Mouse (Mus musculus): ENCODE results near the gene Bcl2l15. TPM values are rescaled to one million over a fixed set of nuclear protein-coding genes. Genes with fewer than 3 reads are reported as not detected.

Bcl2l15 gene
- total and polyA plus RNA-seq, 3 experiments = 0.11 TPM; not detected in 2

DNA sequence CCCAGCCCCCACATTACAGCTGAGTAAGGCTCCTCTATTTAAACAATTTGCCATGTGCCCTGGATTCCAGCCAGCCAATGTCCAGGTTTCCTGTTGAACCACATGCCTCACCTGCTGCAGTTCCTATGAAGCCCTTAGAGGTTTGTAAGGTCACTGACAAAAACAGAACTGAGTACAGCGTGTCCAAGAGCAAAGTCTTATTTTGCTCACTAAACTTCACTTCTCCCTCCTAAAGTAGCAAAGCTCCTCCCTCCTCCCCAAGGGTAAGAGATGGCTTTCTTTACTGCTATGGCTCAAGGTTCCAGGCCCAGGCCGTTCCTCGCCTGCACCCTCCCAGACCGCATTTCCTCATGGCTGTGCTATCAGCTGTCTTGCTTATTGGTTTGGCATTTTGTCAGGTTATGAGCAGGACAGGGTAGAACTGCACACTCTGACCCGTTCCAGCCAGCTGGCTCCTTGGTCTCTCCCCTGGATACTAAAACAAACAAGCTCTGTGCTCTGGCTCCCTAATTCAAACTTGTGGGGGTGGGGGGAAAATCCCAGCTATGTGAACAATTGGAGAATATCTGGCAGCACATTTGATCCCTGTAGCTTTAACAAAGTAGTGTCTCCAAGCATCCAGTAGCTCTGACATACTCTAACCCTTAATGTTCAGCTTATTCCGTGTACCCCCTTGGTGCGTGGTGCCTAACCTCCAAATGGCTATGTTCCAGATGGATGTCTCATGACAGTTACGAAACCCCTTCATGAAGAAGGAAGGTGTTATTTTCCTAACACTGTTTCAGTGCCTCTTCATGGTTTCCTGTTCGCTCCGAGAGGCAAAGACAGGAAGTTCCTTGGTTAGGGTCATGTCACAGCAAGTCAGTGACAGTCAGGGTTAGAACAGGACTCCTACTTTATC, 30.5 kb upstream of the Bcl2l15 start (continued):
- TF ChIP-seq GATA1 (IDR thresholded peaks at IDR 0.05; ENCODE audit: low read depth, low read length) (peak; percentile 42), ETS1 (IDR thresholded peaks at IDR 0.05; ENCODE audit: low read depth, low read length) (peak; percentile 97), POLR2AphosphoS2 (IDR thresholded peaks at IDR 0.05; ENCODE audit: low read length) (peak; percentile 68; the same call in 1 of the 2 replicates), MAZ (IDR thresholded peaks at IDR 0.05; ENCODE audit: low read depth, low read length) (peak; percentile 85; the same call in 1 of the 2 replicates), HCFC1 (IDR thresholded peaks at IDR 0.05; ENCODE audit: low read depth, low read length) (no peak), GABPA (IDR thresholded peaks at IDR 0.05; ENCODE audit: low read depth, low read length) (no peak), TBP (IDR thresholded peaks at IDR 0.05; ENCODE audit: low read depth, low read length) (0 out of 2 replicates have a peak, but pooled peaks have one; percentile 56), UBTF (IDR thresholded peaks at IDR 0.05; ENCODE audit: borderline replicate concordance, insufficient read depth, low read depth, low read length) (no peak)

DNA sequence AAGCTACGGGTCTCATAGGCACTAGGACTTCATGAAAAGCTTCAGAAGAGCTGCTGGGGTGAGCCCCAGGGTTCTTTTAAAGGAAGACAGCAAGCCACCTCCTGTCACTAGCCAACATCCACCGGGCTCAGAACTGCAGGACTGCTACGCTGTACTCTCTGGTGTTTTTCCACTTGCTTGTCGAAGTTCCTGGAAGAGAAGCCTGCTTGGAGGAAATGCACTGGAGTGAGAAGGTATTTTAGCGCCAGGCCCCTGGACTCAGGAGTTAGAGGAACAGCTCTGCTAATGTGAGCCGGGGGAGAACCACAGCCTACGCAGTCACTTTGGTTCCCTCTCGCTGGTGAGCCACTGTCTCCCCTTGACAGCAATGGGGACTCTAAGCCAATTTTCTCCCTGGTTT, 29.5 kb upstream of the Bcl2l15 start:
- Histone ChIP-seq H3K36me3 (ENCODE audit: control insufficient read depth in 1 of 2, insufficient read depth in 2 of 2, low read length in 2 of 2) (peaks cover 0 to 47% of the 10 kb centered on the region in 2 experiments), H3K27me3 (ENCODE audit: control insufficient read depth in 1 of 2, insufficient read depth in 2 of 2, low read length in 2 of 2) (no peaks in the 10 kb centered on the region), H3K4me1 (ENCODE audit: control insufficient read depth in 1 of 2, insufficient read depth in 2 of 2, low read length in 2 of 2) (peaks cover 28 to 44% of the 10 kb centered on the region in 2 experiments), H3K27ac (ENCODE audit: control insufficient read depth, low read depth, low read length) (peak overlapping the region; percentile 74), H3K79me2 (ENCODE audit: control insufficient read depth, insufficient read depth, low read length, poor library complexity) (peaks cover 4% of the 10 kb centered on the region), H3K4me3 (ENCODE audit: control insufficient read depth in 1 of 2, insufficient read depth in 1 of 2, low read depth in 2 of 2, low read length in 2 of 2) (no peak overlapping the region), H3K9ac (ENCODE audit: control insufficient read depth, low read depth, low read length, poor library complexity, severe bottlenecking) (no peak overlapping the region), H3K9me3 (replicated peaks; ENCODE audit: insufficient read depth, low read length) (no peaks in the 10 kb centered on the region)
- DNase-seq (ENCODE audit: low read depth, low spot score) = peak; percentile 12
- no peak for TF ChIP-seq MYC (IDR thresholded peaks at IDR 0.05; ENCODE audit: low read depth, low read length)
- no peak for TF ChIP-seq JUND (IDR thresholded peaks at IDR 0.05; ENCODE audit: low read depth, low read length)
- TF ChIP-seq MXI1 (IDR thresholded peaks at IDR 0.05; ENCODE audit: low read depth, low read length) = no peak
- TF ChIP-seq MAZ (IDR thresholded peaks at IDR 0.05; ENCODE audit: low read depth, low read length) = no peak
- TF ChIP-seq TBP (IDR thresholded peaks at IDR 0.05; ENCODE audit: low read depth, low read length) = no peak
- no peak for TF ChIP-seq POLR2AphosphoS5 (IDR thresholded peaks at IDR 0.05; ENCODE audit: borderline replicate concordance, low read depth, low read length)
- TF ChIP-seq ETS1 (IDR thresholded peaks at IDR 0.05; ENCODE audit: low read depth, low read length) = no peak
- TF ChIP-seq ZMIZ1 (IDR thresholded peaks at IDR 0.05; ENCODE audit: low read depth, low read length) = no peak
- no peak for TF ChIP-seq EP300 (IDR thresholded peaks at IDR 0.05; ENCODE audit: low read depth in 1 of 2, low read length in 2 of 2)
- no peak for TF ChIP-seq USF1 (IDR thresholded peaks at IDR 0.05; ENCODE audit: low read depth, low read length)
- TF ChIP-seq TCF12 (IDR thresholded peaks at IDR 0.05; ENCODE audit: low read depth, low read length) = no peak
- TF ChIP-seq ZKSCAN1 (IDR thresholded peaks at IDR 0.05; ENCODE audit: low read depth, low read length) = no peak
- TF ChIP-seq ZC3H11A (IDR thresholded peaks at IDR 0.05; ENCODE audit: low read depth, low read length) = no peak
- TF ChIP-seq NELFE (IDR thresholded peaks at IDR 0.05; ENCODE audit: low read depth, low read length) = no peak
- no peak for TF ChIP-seq CTCF (IDR thresholded peaks at IDR 0.05 in 2 of 3, conservative IDR thresholded peaks at IDR 0.05 in 1 of 3; ENCODE audit: control insufficient read depth in 1 of 3, insufficient read depth in 1 of 3, low read depth in 2 of 3, low read length in 3 of 3, poor library complexity in 1 of 3, severe bottlenecking in 1 of 3)
- TF ChIP-seq KAT2A (conservative IDR thresholded peaks at IDR 0.05; ENCODE audit: low read depth, low read length) = no peak
